Mouse (Mus musculus): ENCODE data around the gene Vmn2r95.
"Not testable (repeated sequence)": the region's sequence is repeated elsewhere in the genome, so short reads cannot be mapped to it uniquely, and the experiment has no call there.

Gene Vmn2r95

GRCm38 (mm10) chr17:18423778-18424177 lies at the start of gene Vmn2r95:
Gene Vmn2r95 (plus strand): TSS chr17:18424078.
- no peak for DNase-seq (ENCODE audit: low spot score in 2 of 2)

- no peak for DNase-seq (ENCODE audit: low spot score in 2 of 2)
These were observed 31.8 kb downstream of the Vmn2r95 start for GRCm38 (mm10) chr17:18455619-18456140.

- DNase-seq (ENCODE audit: low spot score in 2 of 2) = not testable (repeated sequence)
These were observed 34.3 kb downstream of the Vmn2r95 start for GRCm38 (mm10) chr17:18458126-18458634.

GRCm38 (mm10) chr17:18462695-18463094 lies 38.8 kb downstream of the Vmn2r95 start:
- no peak for DNase-seq (ENCODE audit: low spot score in 2 of 2)

- DNase-seq (ENCODE audit: low spot score in 2 of 2) = no peak
These were observed 56.0 kb downstream of the Vmn2r95 start for GRCm38 (mm10) chr17:18479885-18480284.

All from spleen, postnatal 10 days (tissue).